Mouse (Mus musculus) stomach, postnatal 0 days (tissue): ENCODE measurements around the gene Ccdc63.

Experiments used
- CTCF ChIP-seq: IDR thresholded peaks from 2 replicates; pipeline ENCODE4 v1.5.1; 2016; ENCODE audit warnings: antibody characterized with exemption, low read depth, mild to moderate bottlenecking, moderate library complexity
- EP300 ChIP-seq: optimal IDR thresholded peaks from 2 replicates; pipeline ENCODE3; 2016; ENCODE audit warnings: antibody characterized with exemption

DNA sequence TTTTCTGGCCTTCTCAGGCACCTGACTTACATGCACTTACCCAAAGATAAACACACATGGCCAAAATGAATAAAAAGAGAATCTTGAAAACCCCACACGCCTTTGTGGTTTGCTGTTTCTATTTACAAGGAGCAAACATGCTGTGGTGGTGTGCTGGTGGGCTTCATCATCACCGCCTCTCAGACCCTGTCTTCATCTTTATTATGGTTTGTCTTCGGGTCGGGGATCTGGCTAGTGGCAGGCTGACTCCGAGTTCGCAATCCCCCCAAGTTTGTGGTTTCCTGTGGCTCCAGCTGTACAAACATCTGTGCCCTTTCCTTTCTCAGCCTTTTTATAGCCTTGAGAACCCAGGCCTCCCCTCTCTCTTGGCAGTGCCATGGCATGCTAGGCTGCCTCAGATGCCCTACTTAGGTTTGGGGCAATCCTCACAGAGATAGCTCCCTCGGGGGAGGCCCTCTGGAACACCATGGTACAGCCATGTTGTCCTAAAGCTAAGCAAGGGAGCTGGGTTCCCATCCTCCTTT is 43.7 kb upstream of the Ccdc63 start:
- TF ChIP-seq CTCF (no peak), EP300 (no peak)
